Mouse (Mus musculus) forebrain, postnatal 0 days (tissue): ENCODE results near the gene Foxn1. TPM values are rescaled to one million over a fixed set of nuclear protein-coding genes. Genes with fewer than 3 reads are reported as not detected.

Source experiments
- ATAC-seq: fragments of 200-750 bp; cut with Nextera tagmentation; 2 replicates; pipeline ENCODE4 v1.8.0; 2017; ENCODE audit warnings: mild to moderate bottlenecking, moderate library complexity
- DNase-seq: peaks from one replicate; pipeline ENCODE4 v3.0.0-alpha.2; 2015
- H3K27ac ChIP-seq: fragments of 300-500 bp; sonication (generic); 2 replicates; pipeline ENCODE4 v1.5.1; 2014; ENCODE audit warnings: low read depth, mild to moderate bottlenecking, antibody characterized with exemption, low read length, moderate library complexity, mixed read lengths
- H3K27me3 ChIP-seq: fragments of 300-500 bp; sonication (generic); 2 replicates; pipeline ENCODE4 v1.6.1; 2014; ENCODE audit warnings: mild to moderate bottlenecking, low read length, mixed read lengths; ENCODE audit not compliant: insufficient read depth
- H3K36me3 ChIP-seq: fragments of 300-500 bp; sonication (generic); 2 replicates; pipeline ENCODE4 v1.6.1; 2014; ENCODE audit warnings: mild to moderate bottlenecking, moderate library complexity; ENCODE audit not compliant: insufficient read depth
- H3K4me1 ChIP-seq: fragments of 300-500 bp; sonication (generic); 2 replicates; pipeline ENCODE4 v1.6.1; 2014; ENCODE audit warnings: antibody characterized with exemption; ENCODE audit not compliant: insufficient read depth
- H3K4me2 ChIP-seq: fragments of 300-500 bp; sonication (generic); 2 replicates; pipeline ENCODE4 v1.6.1; 2014; ENCODE audit warnings: low read depth, mild to moderate bottlenecking, moderate library complexity
- H3K4me3 ChIP-seq: fragments of 300-500 bp; sonication (generic); 2 replicates; pipeline ENCODE4 v1.5.1; 2014; ENCODE audit warnings: low read depth, low read length, mixed read lengths
- H3K9ac ChIP-seq: fragments of 300-500 bp; sonication (generic); 2 replicates; pipeline ENCODE4 v1.6.1; 2014; ENCODE audit warnings: mild to moderate bottlenecking
- H3K9me3 ChIP-seq: fragments of 300-500 bp; sonication (generic); 2 replicates; pipeline ENCODE4 v1.6.1; 2016; ENCODE audit warnings: low read length
- CTCF ChIP-seq: sonication (generic); IDR thresholded peaks from 2 replicates; pipeline ENCODE4 v1.5.1; 2016; ENCODE audit warnings: antibody characterized with exemption, control low read depth, low read depth
- WGBS: fragments of 180-500 bp; shearing (Covaris S2); extraction: QIAGEN DNeasy Blood & Tissue Kit; methylation state at CpG from one replicate; pipeline ENCODE4 v1.1.7; 2014; 5-methylcytosine and 5-hydroxymethylcytosine counted together
- polyA plus RNA-seq: library from polyadenylated mRNA; unstranded; fragments of >200 nt; fragmentation: Nextera tagmentation; extraction: Ambion mirVana; gene quantifications from 2 replicates; pipeline ENCODE4 v1.2.1, GENCODE M21; 2015
- total RNA-seq: library from RNA; depleted of rRNA; stranded (reverse); fragments of >200 nt; gene quantifications from 2 replicates; pipeline ENCODE4 v1.2.3, GENCODE M21; 2014

Gene Foxn1
- total and polyA plus RNA-seq, 2 experiments from 2014 or later = not detected

DNA sequence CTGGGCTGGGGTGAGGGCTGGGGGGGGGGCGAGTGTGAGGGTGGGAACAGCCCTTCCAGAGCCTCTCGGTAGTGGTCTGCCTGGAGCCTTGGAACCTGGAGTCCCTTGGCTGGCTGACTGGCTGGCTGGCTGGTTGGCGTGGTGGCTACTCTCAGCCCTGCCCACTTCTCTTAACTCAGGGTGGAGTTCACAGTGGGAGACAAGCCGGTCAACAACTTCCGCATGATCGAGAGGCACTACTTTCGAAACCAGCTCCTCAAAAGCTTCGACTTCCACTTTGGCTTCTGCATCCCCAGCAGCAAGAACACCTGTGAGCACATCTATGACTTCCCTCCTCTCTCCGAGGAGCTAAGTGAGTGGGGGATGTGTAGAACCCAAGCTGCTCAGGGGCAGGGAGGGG lies 38.5 kb downstream of the Foxn1 start:
- ATAC-seq = no peak
- WGBS = 86% methylated on average over 9 of the region's 9 CpGs
- no peak overlapping the region for H3K9ac ChIP-seq
- TF ChIP-seq CTCF = no peak
- peaks cover 14% of the 10 kb centered on the region; the same call in 1 of the 2 replicates for H3K36me3 ChIP-seq
- H3K4me2 ChIP-seq = no peak overlapping the region
- no peaks in the 10 kb centered on the region for H3K27me3 ChIP-seq
- H3K4me3 ChIP-seq = no peak overlapping the region
- no peaks in the 10 kb centered on the region for H3K9me3 ChIP-seq
- no peaks in the 10 kb centered on the region for H3K4me1 ChIP-seq
- no peak for DNase-seq
- no peak overlapping the region for H3K27ac ChIP-seq

DNA sequence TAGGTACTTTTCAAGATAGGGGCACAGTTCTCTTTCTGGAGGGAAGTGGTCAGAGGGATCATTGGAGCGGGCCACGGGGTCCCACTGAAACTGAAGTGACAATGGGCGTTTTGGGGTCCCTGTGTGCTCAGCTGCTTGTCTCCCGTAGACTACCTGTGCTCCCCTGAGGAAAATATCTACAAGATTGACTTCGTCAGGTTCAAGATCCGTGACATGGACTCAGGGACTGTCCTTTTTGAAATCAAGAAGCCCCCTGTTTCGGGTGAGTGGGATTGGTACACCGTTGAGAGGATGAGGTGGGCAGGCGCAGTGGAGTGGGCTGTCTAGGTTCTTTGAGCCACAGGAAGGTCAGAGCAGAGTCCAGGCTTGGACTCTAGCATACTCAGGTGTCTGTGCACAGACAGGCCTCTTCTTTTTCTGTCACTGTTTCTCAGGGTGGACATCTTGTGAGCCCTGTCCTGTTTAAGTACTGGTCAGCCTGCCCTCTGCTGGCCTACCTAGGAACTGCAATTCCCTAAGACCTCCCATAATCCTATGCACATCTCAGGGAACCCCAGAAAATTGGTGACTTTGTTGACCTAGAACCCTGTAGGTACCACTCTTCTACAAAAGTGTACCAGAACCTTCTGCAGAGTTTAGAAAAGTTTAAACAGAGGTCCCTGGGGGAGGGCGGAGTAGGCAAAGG lies 39.1 kb downstream of the Foxn1 start:
- DNase-seq (peak; percentile 78), ATAC-seq (no peak)
- TF ChIP-seq CTCF = peak; percentile 85
- Histone ChIP-seq H3K4me2 (no peak overlapping the region), H3K4me1 (no peaks in the 10 kb centered on the region), H3K9ac (no peak overlapping the region), H3K36me3 (peaks cover 14% of the 10 kb centered on the region; the same call in 1 of the 2 replicates), H3K27me3 (no peaks in the 10 kb centered on the region), H3K4me3 (no peak overlapping the region), H3K27ac (no peak overlapping the region), H3K9me3 (no peaks in the 10 kb centered on the region)
- WGBS = 92% methylated on average over 10 of the region's 10 CpGs

DNA sequence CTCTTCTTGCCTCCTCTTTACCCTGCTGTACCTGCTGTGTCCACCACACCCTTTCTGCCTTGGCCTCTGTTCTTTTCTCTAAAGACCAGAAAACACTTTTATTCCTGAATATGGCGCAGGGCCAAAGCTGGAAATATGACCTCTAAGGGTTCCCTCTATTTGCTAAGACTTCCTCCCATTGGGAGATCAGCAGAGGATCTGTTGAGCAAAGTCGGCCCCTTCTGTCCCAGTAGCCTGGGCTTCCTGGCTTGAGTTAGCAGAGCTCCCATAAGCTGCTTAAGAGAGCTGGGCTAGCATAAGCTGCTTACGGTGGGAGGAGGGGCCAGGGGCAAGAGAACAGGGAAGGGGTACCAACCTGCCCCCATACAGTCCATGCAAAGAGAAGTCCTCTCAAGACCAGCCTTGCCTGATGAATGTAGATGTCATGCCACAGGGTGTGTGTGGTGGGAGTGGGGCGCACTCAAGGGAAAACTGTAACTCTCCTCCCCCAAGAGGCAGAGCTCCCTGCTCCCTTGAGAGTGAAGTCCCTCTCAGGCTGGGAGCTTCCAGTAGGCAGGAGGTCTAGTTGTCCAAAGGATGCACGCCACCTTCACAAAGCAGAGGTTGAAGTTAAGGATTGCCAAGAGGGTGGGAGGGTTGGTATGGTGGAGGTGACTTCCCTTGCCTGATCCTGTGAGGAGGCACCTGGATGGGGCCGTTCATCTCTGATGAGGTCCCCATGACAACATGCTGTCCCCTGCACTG lies 39.9 kb downstream of the Foxn1 start:
- H3K36me3 ChIP-seq = peaks cover 14% of the 10 kb centered on the region; the same call in 1 of the 2 replicates
- H3K4me3 ChIP-seq = no peak overlapping the region
- no peak for ATAC-seq
- no peak overlapping the region for H3K4me2 ChIP-seq
- WGBS = 72% methylated on average over 6 of the region's 6 CpGs
- no peak overlapping the region for H3K27ac ChIP-seq
- H3K4me1 ChIP-seq = no peaks in the 10 kb centered on the region
- H3K27me3 ChIP-seq = no peaks in the 10 kb centered on the region
- no peak overlapping the region for H3K9ac ChIP-seq
- no peak for TF ChIP-seq CTCF
- no peak for DNase-seq
- H3K9me3 ChIP-seq = no peaks in the 10 kb centered on the region

DNA sequence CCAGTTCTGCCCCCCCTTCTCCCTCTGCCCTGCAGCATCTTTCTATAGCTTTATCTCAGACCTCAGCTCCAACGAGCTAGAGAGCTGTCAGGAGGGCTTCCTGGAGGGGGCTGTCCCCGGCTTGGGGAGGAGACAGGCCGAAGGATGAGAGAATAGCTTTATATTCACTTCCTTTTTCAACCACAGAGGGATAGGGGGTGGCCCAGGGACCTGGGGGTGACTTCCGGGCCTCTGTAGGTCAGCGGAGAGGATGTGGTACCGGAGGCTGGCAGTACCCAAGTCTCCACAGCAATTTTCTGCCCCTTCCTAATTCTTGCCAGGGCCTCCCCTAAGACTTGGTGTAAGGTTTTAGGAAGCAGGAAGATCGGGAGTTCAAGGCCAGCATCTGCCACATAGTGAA lies 40.6 kb downstream of the Foxn1 start:
- H3K4me1 ChIP-seq = no peaks in the 10 kb centered on the region
- TF ChIP-seq CTCF = no peak
- no peak for DNase-seq
- no peak for ATAC-seq
- H3K4me3 ChIP-seq = no peak overlapping the region
- no peak overlapping the region for H3K27ac ChIP-seq
- H3K27me3 ChIP-seq = no peaks in the 10 kb centered on the region
- peaks cover 19% of the 10 kb centered on the region; the same call in 1 of the 2 replicates for H3K36me3 ChIP-seq
- WGBS = 85% methylated on average over 7 of the region's 7 CpGs
- no peak overlapping the region for H3K4me2 ChIP-seq
- H3K9ac ChIP-seq = no peak overlapping the region
- no peaks in the 10 kb centered on the region for H3K9me3 ChIP-seq

DNA sequence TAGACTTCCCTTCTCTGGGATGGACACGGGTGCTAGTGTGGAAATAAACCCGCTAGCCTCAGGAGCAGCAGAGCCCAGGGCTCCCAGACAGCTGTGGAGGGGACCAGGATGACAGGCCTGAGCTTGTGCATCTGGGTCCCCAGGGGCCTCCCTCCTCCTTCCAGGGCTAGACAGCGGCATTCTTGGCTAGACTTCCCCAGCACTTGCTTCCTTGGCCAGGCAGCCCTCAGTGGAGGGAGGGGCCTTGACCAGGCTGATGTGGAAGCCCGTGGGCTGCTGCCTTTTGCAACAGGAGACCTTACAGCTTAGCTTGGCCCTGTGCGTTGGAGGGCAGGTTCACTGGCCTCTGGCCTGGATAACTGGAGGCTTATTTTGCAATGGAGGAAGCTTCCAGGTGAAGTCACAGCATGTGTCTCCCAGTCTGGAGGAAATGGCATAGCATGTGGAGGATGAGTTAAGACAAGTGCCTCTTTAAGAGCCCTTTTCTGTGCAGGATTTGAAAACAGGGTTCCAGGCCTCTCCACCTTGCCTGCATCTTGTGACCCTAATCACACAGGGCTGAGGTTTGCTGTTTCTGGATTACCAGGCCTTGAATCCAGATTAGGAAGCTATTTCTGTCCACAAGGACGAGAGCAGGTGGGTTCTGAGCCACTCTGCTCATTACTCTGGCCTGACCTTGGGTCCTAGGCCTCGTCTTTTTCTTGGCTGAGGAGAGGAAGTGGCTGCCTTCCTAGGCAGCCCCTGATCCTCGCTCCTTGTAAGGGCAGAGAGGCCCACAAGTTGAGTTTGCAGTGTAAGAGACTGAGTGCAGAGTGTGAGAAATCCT lies 41.3 kb downstream of the Foxn1 start:
- TF ChIP-seq CTCF = no peak
- Histone ChIP-seq H3K4me1 (no peaks in the 10 kb centered on the region), H3K27ac (no peak overlapping the region), H3K4me2 (peak overlapping the region; percentile 63), H3K4me3 (no peak overlapping the region), H3K36me3 (peaks cover 20% of the 10 kb centered on the region; the same call in 1 of the 2 replicates), H3K27me3 (no peaks in the 10 kb centered on the region), H3K9me3 (no peaks in the 10 kb centered on the region), H3K9ac (peak overlapping the region; percentile 22; the same call in 1 of the 2 replicates)
- DNase-seq (no peak), ATAC-seq (no peak)
- WGBS = 54% methylated on average over 8 of the region's 8 CpGs

DNA sequence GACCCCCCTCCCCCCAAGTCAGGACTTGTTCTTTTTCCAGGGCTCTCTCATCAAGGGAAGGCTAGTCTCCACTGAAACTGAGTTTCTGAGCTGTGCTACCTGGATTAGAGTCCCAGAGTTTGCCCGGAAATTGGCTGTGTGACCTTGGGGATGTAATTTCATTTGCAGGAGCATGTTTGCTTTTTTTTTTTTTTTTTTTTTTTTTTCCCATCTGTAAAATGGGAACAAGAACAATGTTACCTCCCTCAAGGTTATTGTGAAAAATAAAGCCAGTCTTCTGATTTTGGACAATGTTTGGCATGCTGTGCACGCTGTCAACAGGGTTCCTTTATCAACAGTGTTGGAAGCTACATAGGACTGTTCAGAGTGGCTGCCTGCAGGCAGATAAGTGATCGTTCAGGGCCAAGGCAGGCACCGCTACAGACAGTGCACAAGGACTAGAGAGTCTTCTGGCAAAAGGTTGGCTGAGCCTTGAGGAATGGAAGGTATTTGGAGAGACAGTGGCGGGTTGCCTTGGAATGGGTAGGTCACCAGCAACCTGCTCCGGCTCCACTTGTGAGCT lies 41.9 kb downstream of the Foxn1 start:
- 77% methylated on average over 6 of the region's 6 CpGs for WGBS
- H3K9me3 ChIP-seq = no peaks in the 10 kb centered on the region
- peak overlapping the region; percentile 63 for H3K4me2 ChIP-seq
- H3K4me1 ChIP-seq = no peaks in the 10 kb centered on the region
- no peak for TF ChIP-seq CTCF
- H3K9ac ChIP-seq = peak overlapping the region; percentile 92
- H3K36me3 ChIP-seq = peaks cover 22% of the 10 kb centered on the region
- ATAC-seq (no peak), DNase-seq (no peak)
- H3K27ac ChIP-seq = peak overlapping the region; percentile 85; the same call in 1 of the 2 replicates
- no peaks in the 10 kb centered on the region for H3K27me3 ChIP-seq
- H3K4me3 ChIP-seq = peak overlapping the region; percentile 83
